In the genomic region with DNA sequence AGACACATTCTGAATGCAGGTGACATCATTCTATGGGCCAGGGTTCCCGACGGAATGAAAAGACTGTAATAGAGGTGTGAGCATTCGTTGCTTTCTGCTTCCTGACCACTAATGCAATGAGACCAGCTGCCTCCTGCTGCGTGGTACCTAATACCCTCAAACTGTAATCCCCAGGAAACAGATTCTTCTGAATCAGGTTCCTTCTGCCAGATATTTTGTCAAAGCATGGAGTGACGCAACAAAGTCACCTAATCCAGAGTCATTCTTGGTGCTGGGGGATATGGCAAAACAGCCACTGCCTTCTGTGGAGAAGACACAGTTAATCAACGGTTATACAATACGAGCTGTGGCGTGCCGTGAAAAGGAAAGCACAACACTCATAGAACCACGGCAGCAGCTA, we compare ENCODE assay signal across 1 mouse cellular context.
TF ChIP-seq lines count a peak whose summit lies in the region.

No protein-coding gene starts in this region.

TF ChIP-seq in MEL, 35 proteins besides CTCF, POLR2A, EP300 and RAD21:
- TF ChIP-seq ZC3H11A (IDR thresholded peaks at IDR 0.05; ENCODE audit: low read depth, low read length): no peak
- TF ChIP-seq ZNF384 (IDR thresholded peaks at IDR 0.05; ENCODE audit: low read depth, low read length): no peak
- TF ChIP-seq TBP (IDR thresholded peaks at IDR 0.05; ENCODE audit: low read depth, low read length): peak; percentile 39; the same call in 1 of the 2 replicates
- TF ChIP-seq CHD1 (IDR thresholded peaks at IDR 0.05; ENCODE audit: low read depth, low read length): no peak
- TF ChIP-seq MAX (IDR thresholded peaks at IDR 0.05; ENCODE audit: low read length): 0 out of 2 replicates have a peak, but pooled peaks have one; percentile 33
- TF ChIP-seq POLR2AphosphoS2 (IDR thresholded peaks at IDR 0.05; ENCODE audit: low read length): no peak
- no peak for TF ChIP-seq MAZ (IDR thresholded peaks at IDR 0.05; ENCODE audit: low read depth, low read length)
- TF ChIP-seq TAL1 (IDR thresholded peaks at IDR 0.05; ENCODE audit: low read length): 0 out of 2 replicates have a peak, but pooled peaks have one; percentile 3
- TF ChIP-seq POLR2AphosphoS5 (IDR thresholded peaks at IDR 0.05; ENCODE audit: borderline replicate concordance, low read depth, low read length): no peak
- TF ChIP-seq MAFK (IDR thresholded peaks at IDR 0.05; ENCODE audit: borderline replicate concordance, low read depth, low read length): no peak
- no peak for TF ChIP-seq MEF2A (IDR thresholded peaks at IDR 0.05; ENCODE audit: extremely low read depth, insufficient replicate concordance, low read depth, low read length, poor library complexity, severe bottlenecking)
- TF ChIP-seq JUND (IDR thresholded peaks at IDR 0.05; ENCODE audit: low read depth, low read length): no peak
- TF ChIP-seq E2F4 (IDR thresholded peaks at IDR 0.05; ENCODE audit: borderline replicate concordance, low read depth, low read length): no peak
- no peak for TF ChIP-seq KAT2A (conservative IDR thresholded peaks at IDR 0.05; ENCODE audit: low read depth, low read length)
- no peak for TF ChIP-seq NRF1 (IDR thresholded peaks at IDR 0.05; ENCODE audit: insufficient read depth, low read depth, low read length, poor library complexity, severe bottlenecking)
- TF ChIP-seq MYB (IDR thresholded peaks at IDR 0.05; ENCODE audit: low read depth, low read length): 0 out of 2 replicates have a peak, but pooled peaks have one; percentile 18
- TF ChIP-seq ZMIZ1 (IDR thresholded peaks at IDR 0.05; ENCODE audit: low read depth, low read length): no peak
- no peak for TF ChIP-seq MYC (IDR thresholded peaks at IDR 0.05; ENCODE audit: low read depth, low read length)
- TF ChIP-seq MXI1 (IDR thresholded peaks at IDR 0.05; ENCODE audit: low read depth, low read length): 0 out of 2 replicates have a peak, but pooled peaks have one; percentile 12
- peak; percentile 53; the same call in 1 of the 2 replicates for TF ChIP-seq ETS1 (IDR thresholded peaks at IDR 0.05; ENCODE audit: low read depth, low read length)
- TF ChIP-seq RCOR1 (IDR thresholded peaks at IDR 0.05; ENCODE audit: low read depth, low read length): no peak
- no peak for TF ChIP-seq BHLHE40 (IDR thresholded peaks at IDR 0.05; ENCODE audit: borderline replicate concordance, low read depth, low read length)
- TF ChIP-seq GATA1 (IDR thresholded peaks at IDR 0.05; ENCODE audit: low read depth, low read length): no peak
- peak; percentile 47 for TF ChIP-seq NELFE (IDR thresholded peaks at IDR 0.05; ENCODE audit: low read depth, low read length)
- TF ChIP-seq USF1 (IDR thresholded peaks at IDR 0.05; ENCODE audit: low read depth, low read length): no peak
- TF ChIP-seq HCFC1 (IDR thresholded peaks at IDR 0.05; ENCODE audit: low read depth, low read length): 0 out of 2 replicates have a peak, but pooled peaks have one; percentile 40
- no peak for TF ChIP-seq SMC3 (IDR thresholded peaks at IDR 0.05; ENCODE audit: low read depth, low read length)
- TF ChIP-seq TCF12 (IDR thresholded peaks at IDR 0.05; ENCODE audit: low read depth, low read length): peak; percentile 57; the same call in 1 of the 2 replicates
- peak; percentile 42; the same call in 1 of the 2 replicates for TF ChIP-seq SIN3A (IDR thresholded peaks at IDR 0.05; ENCODE audit: low read length)
- TF ChIP-seq ELF1 (IDR thresholded peaks at IDR 0.05; ENCODE audit: low read depth, low read length): peak; percentile 30; the same call in 1 of the 2 replicates
- no peak for TF ChIP-seq ZKSCAN1 (IDR thresholded peaks at IDR 0.05; ENCODE audit: low read depth, low read length)
